Mouse (Mus musculus) kidney, embryonic 15.5 days (tissue): ENCODE data around the gene Ern1. TPM values are rescaled to one million over a fixed set of nuclear protein-coding genes. Genes with fewer than 3 reads are reported as not detected.
"Not testable (repeated sequence)": the region's sequence is repeated elsewhere in the genome, so short reads cannot be mapped to it uniquely, and the experiment has no call there.

ENCODE experiments used
- ATAC-seq: fragments of 200-750 bp; cut with Nextera tagmentation; replicated peaks from 2 replicates; pipeline ENCODE4 v1.8.0; 2017; ENCODE audit warnings: moderate TSS enrichment; ENCODE audit not compliant: low FRiP score
- H3K27ac ChIP-seq: fragments of 300-500 bp; sonication (generic); 2 replicates; pipeline ENCODE4 v1.5.1; 2015; ENCODE audit warnings: mild to moderate bottlenecking, inconsistent platforms
- H3K27me3 ChIP-seq: fragments of 300-500 bp; sonication (generic); 2 replicates; pipeline ENCODE4 v1.6.1; 2015; ENCODE audit warnings: inconsistent platforms
- H3K36me3 ChIP-seq: fragments of 300-500 bp; sonication (generic); 2 replicates; pipeline ENCODE4 v1.6.1; 2015; ENCODE audit warnings: inconsistent platforms
- H3K4me1 ChIP-seq: fragments of 300-500 bp; sonication (generic); 2 replicates; pipeline ENCODE4 v1.6.1; 2015; ENCODE audit warnings: inconsistent platforms
- H3K4me2 ChIP-seq: fragments of 300-500 bp; sonication (generic); 2 replicates; pipeline ENCODE4 v1.6.1; 2015; ENCODE audit warnings: moderate library complexity, mild to moderate bottlenecking, inconsistent platforms
- H3K4me3 ChIP-seq: fragments of 300-500 bp; sonication (generic); replicated peaks from 2 replicates; pipeline ENCODE4 v1.5.1; 2015; ENCODE audit warnings: mild to moderate bottlenecking, inconsistent platforms
- H3K9ac ChIP-seq: fragments of 300-500 bp; sonication (generic); 2 replicates; pipeline ENCODE4 v1.6.1; 2015; ENCODE audit warnings: mild to moderate bottlenecking, inconsistent platforms
- H3K9me3 ChIP-seq: fragments of 300-500 bp; sonication (generic); replicated peaks from 2 replicates; pipeline ENCODE4 v1.6.1; 2016; ENCODE audit warnings: inconsistent platforms
- WGBS: fragments of 180-500 bp; shearing (Covaris S2); methylation state at CpG from one replicate; pipeline ENCODE4 v1.1.7; 2015; ENCODE audit warnings: mixed read lengths; 5-methylcytosine and 5-hydroxymethylcytosine counted together
- polyA plus RNA-seq: library from polyadenylated mRNA; unstranded; fragments of >200 nt; fragmentation: Nextera tagmentation; extraction: Ambion mirVana; gene quantifications from 2 replicates; pipeline ENCODE4 v1.2.1, GENCODE M21; 2015

Ern1 gene
- polyA plus RNA-seq, 1 experiment from 2014 or later = 7.0 TPM

DNA sequence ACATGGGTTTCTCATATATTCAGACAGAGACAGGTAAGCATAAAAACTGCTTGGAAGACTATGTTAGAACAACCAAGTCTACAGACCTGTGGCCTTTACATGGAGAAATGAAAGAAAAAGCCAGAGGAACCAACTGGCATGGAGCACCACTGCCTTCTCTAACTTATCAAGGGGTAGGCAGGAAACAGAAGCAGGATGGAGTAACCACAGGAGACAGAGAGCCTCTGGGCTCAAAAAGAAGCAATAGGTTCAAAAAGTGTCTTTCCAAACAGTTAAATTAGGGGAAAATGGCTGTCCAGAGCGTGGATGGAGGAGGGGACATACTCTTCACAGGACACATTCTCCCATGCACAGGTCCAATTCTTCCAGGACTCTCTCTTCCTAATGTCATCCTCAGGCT, 16.0 kb downstream of the Ern1 start:
- ATAC-seq = no peak
- no peaks in the 10 kb centered on the region for H3K36me3 ChIP-seq
- no peak overlapping the region for H3K27ac ChIP-seq
- no peak overlapping the region for H3K4me2 ChIP-seq
- H3K9ac ChIP-seq = no peak overlapping the region
- peaks cover 4% of the 10 kb centered on the region; the same call in 1 of the 2 replicates for H3K4me1 ChIP-seq
- no peaks in the 10 kb centered on the region for H3K27me3 ChIP-seq
- no peak overlapping the region for H3K4me3 ChIP-seq
- WGBS = 87% methylated on average over 1 of the region's 1 CpGs
- no peaks in the 10 kb centered on the region for H3K9me3 ChIP-seq

DNA sequence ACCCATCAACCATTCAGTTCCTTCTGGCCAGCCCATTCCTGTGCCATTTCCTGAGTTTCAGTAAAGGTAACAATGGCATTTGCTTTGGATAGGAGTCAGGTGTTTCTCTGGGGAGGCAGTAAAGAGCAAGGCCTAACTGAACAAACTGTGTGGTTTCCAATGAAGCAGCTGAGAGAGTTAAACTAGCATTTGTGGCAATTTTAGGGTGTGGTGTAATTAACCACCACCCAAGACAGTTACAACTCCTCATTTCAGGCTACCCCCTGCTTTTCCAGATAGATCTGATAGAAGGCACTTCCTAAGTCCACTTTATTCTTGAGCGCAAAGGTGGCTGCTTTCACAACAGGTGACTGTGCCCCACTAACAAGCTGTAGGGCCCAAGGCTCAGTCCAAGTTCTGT, 19.1 kb downstream of the Ern1 start:
- H3K9me3 ChIP-seq = no peaks in the 10 kb centered on the region
- no peak overlapping the region for H3K4me2 ChIP-seq
- peaks cover 4% of the 10 kb centered on the region; the same call in 1 of the 2 replicates for H3K4me1 ChIP-seq
- no peaks in the 10 kb centered on the region for H3K36me3 ChIP-seq
- ATAC-seq = no peak
- no peak overlapping the region for H3K9ac ChIP-seq
- no peaks in the 10 kb centered on the region for H3K27me3 ChIP-seq
- no peak overlapping the region for H3K27ac ChIP-seq
- 97% methylated on average over 1 of the region's 1 CpGs for WGBS
- no peak overlapping the region for H3K4me3 ChIP-seq

DNA sequence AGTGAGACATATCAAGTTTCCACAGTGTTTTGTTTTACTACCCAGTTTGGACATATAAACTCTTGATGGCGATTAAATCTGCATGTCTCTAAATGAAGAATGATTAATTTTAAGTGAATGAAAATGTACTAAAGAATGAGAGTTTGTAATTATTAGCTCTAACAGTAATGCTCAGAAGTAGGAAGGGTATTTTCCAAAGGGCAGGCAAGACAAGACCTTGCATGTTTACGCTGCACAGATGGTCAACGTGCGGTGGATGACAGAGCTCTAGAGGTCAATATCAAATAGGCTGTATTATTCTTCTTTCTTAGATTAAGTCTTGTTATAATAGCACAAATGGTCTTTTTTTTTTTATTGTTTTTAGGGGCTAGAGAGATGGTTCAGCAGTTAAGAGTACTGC, 21.7 kb downstream of the Ern1 start:
- Histone ChIP-seq H3K9me3 (no peaks in the 10 kb centered on the region), H3K4me1 (no peaks in the 10 kb centered on the region; the same call in 1 of the 2 replicates), H3K36me3 (no peaks in the 10 kb centered on the region), H3K9ac (no peak overlapping the region), H3K27me3 (no peaks in the 10 kb centered on the region), H3K27ac (no peak overlapping the region), H3K4me2 (no peak overlapping the region), H3K4me3 (no peak overlapping the region)
- WGBS = 66% methylated on average over 4 of the region's 4 CpGs
- ATAC-seq = no peak

GRCm38 (mm10) chr11:106465545-106465903, 22.1 kb downstream of the Ern1 start:
- no peak overlapping the region for H3K27ac ChIP-seq
- no peaks in the 10 kb centered on the region for H3K9me3 ChIP-seq
- no peak overlapping the region for H3K9ac ChIP-seq
- H3K4me2 ChIP-seq = no peak overlapping the region
- H3K27me3 ChIP-seq = no peaks in the 10 kb centered on the region
- 87% methylated on average over 1 of the region's 1 CpGs for WGBS
- no peak overlapping the region for H3K4me3 ChIP-seq
- H3K36me3 ChIP-seq = no peaks in the 10 kb centered on the region
- no peaks in the 10 kb centered on the region; the same call in 1 of the 2 replicates for H3K4me1 ChIP-seq
- no peak for ATAC-seq

DNA sequence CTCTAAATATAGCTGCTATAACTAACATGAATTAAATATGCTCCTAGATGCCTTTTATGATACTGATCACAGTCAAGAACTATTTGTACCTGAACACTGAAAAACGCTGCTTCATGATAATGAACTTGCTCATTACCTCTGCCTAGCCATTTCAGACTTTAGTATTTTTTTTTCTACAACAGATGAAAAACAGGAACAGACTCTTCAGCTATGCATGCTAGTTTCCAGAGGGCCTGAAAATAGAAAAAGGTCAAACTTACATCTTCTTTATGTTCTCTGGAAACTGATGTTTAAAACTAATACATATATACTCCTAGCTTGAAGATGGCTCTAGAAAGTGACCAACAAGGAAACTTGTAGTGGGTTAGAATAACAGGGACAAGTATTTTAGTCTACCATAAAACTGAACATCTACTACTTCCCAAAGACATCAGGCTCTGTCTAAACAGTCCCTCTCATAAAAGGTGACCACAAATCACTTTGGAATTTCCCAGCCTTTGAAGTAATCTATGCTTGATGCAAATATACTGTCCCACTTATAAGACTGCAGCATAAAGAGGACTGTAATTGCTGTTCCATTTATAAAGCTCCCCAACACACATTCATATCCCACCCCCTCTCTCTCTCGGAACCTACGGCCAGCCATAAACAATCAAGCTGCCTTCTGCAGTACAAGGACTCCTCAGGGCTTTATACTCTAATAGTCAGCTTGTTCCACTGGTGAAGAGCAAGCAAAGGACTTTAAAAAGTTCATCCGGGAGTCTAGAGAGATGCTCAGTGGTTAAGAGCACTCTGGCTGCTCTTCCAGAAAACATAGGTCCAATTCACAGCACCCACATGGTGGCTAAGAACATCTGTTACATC, 22.7 kb downstream of the Ern1 start:
- Histone ChIP-seq H3K9ac (no peak overlapping the region), H3K27me3 (no peaks in the 10 kb centered on the region), H3K36me3 (no peaks in the 10 kb centered on the region), H3K4me1 (no peaks in the 10 kb centered on the region), H3K9me3 (no peaks in the 10 kb centered on the region), H3K27ac (no peak overlapping the region), H3K4me2 (no peak overlapping the region), H3K4me3 (no peak overlapping the region)
- 70% methylated on average over 4 of the region's 4 CpGs for WGBS
- no peak for ATAC-seq

DNA sequence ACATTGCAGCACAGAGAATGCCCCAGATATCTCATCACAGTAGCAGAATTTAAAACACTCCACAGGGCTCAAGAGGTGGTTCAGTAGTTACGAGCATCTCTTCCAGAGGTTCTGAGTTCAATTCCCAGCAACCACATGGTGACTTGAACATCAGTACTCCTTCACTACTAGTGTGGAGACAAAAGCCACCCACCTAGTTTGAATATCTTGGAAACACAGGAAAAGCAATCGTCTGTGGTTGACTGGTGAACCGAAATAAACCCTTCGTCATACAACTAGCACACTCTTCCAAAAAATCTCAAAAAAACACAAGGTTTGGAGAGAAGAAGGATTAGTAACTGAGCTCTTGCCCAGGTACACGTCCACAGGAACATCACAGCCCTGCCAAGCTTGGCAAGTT, 23.8 kb downstream of the Ern1 start:
- WGBS = 61% methylated on average over 5 of the region's 5 CpGs
- H3K4me3 ChIP-seq = no peak overlapping the region
- H3K4me1 ChIP-seq = no peaks in the 10 kb centered on the region
- no peaks in the 10 kb centered on the region for H3K36me3 ChIP-seq
- ATAC-seq = no peak
- H3K9ac ChIP-seq = no peak overlapping the region
- no peaks in the 10 kb centered on the region for H3K27me3 ChIP-seq
- no peak overlapping the region for H3K4me2 ChIP-seq
- H3K9me3 ChIP-seq = no peaks in the 10 kb centered on the region
- H3K27ac ChIP-seq = no peak overlapping the region

DNA sequence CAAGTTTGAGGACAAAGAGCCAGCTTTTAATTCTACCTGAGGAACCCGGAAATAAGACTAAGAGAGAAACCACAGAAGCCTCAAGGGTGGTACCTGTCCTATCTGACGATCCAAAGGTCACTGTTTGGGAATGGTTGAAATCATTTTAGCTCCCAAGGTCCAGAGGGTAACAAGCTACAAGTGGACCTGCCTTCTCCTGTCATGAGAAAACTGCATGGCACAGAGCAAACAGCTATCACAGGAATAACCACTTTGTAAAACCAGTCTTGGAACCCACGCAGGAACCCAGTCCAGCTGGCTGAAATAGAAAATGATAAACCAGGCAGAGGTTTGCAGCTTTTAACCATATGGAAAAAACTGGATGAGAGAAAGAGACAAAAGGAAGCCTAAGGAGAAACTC, 25.3 kb downstream of the Ern1 start:
- H3K4me2 ChIP-seq = no peak overlapping the region
- H3K9ac ChIP-seq = no peak overlapping the region
- no peak overlapping the region for H3K27ac ChIP-seq
- H3K4me1 ChIP-seq = no peaks in the 10 kb centered on the region
- no peaks in the 10 kb centered on the region for H3K36me3 ChIP-seq
- 69% methylated on average over 3 of the region's 3 CpGs for WGBS
- H3K4me3 ChIP-seq = no peak overlapping the region
- no peaks in the 10 kb centered on the region for H3K27me3 ChIP-seq
- no peak for ATAC-seq
- H3K9me3 ChIP-seq = no peaks in the 10 kb centered on the region

GRCm38 (mm10) chr11:106461145-106461932, 26.3 kb downstream of the Ern1 start:
- WGBS = 84% methylated on average over 5 of the region's 5 CpGs
- H3K9ac ChIP-seq = no peak overlapping the region

GRCm38 (mm10) chr11:106460671-106461070, 27.0 kb downstream of the Ern1 start:
- Histone ChIP-seq H3K27ac (no peak overlapping the region), H3K9me3 (no peaks in the 10 kb centered on the region), H3K4me2 (no peak overlapping the region), H3K36me3 (no peaks in the 10 kb centered on the region), H3K4me3 (no peak overlapping the region), H3K27me3 (no peaks in the 10 kb centered on the region), H3K9ac (no peak overlapping the region), H3K4me1 (no peaks in the 10 kb centered on the region)
- no peak for ATAC-seq
- WGBS = 87% methylated on average over 1 of the region's 1 CpGs

More at GRCm38 (mm10) chr11:106461145-106461932, 26.3 kb downstream of the Ern1 start:
- no peak overlapping the region for H3K4me2 ChIP-seq
- H3K27me3 ChIP-seq = no peaks in the 10 kb centered on the region
- ATAC-seq = no peak
- H3K9me3 ChIP-seq = no peaks in the 10 kb centered on the region
- no peak overlapping the region for H3K4me3 ChIP-seq
- H3K36me3 ChIP-seq = no peaks in the 10 kb centered on the region
- no peaks in the 10 kb centered on the region for H3K4me1 ChIP-seq
- no peak overlapping the region for H3K27ac ChIP-seq

GRCm38 (mm10) chr11:106458540-106458939, 29.1 kb downstream of the Ern1 start:
- no peak overlapping the region for H3K4me3 ChIP-seq

DNA sequence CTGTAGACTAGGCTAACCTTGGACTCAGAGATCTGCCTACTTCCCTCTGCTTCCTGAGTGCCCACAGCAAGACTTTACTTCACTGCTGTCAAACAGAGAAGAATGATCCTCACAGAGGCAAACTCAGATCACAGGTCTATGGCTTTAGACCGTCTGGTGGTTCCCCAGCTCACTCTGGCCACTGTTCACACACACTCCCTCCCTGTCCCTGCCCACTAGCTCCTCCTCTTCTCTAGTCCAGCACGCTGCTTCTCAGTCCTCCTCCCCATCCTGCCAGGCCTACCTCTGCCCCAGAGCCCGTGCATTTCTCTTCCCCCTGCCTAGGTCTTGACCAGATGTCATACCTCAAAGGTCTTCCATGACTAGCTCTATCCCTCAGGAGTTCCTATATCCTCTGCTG, 44.0 kb downstream of the Ern1 start:
- Histone ChIP-seq H3K9me3 (no peaks in the 10 kb centered on the region), H3K9ac (no peak overlapping the region), H3K27ac (no peak overlapping the region), H3K4me3 (no peak overlapping the region), H3K4me2 (no peak overlapping the region), H3K36me3 (no peaks in the 10 kb centered on the region), H3K4me1 (0 out of 2 replicates have a peak, but pooled peaks cover 5% of the 10 kb centered on the region), H3K27me3 (no peaks in the 10 kb centered on the region)
- 30% methylated on average over 3 of the region's 3 CpGs for WGBS
- ATAC-seq = no peak

More at GRCm38 (mm10) chr11:106458540-106458939, 29.1 kb downstream of the Ern1 start:
- H3K9me3 ChIP-seq = no peaks in the 10 kb centered on the region
- no peak overlapping the region for H3K9ac ChIP-seq
- no peaks in the 10 kb centered on the region for H3K4me1 ChIP-seq
- no peak overlapping the region for H3K27ac ChIP-seq
- H3K36me3 ChIP-seq = no peaks in the 10 kb centered on the region
- H3K4me2 ChIP-seq = no peak overlapping the region
- WGBS = 92% methylated on average over 4 of the region's 4 CpGs
- no peak for ATAC-seq
- H3K27me3 ChIP-seq = no peaks in the 10 kb centered on the region

DNA sequence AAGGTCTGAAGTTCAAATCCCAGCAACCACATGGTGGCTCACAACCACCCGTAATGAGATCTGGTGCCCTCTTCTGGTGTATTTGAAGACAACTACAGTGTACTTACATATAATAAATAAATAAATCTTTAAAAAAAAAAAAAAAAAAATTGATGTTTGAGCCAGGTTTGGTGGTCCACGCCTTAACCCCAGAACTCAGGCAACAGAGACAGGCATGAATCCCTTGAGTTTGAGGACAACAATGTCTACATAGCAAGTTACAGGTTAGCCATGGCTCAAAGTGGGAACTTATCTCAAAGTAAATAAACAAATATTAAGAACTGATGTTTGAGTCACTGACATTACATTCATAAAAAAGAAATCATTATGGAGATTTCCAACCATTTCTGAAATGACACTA, 45.1 kb downstream of the Ern1 start:
- not testable (repeated sequence) for H3K9ac ChIP-seq

More for the DNA sequence above, 45.1 kb downstream of the Ern1 start:
- H3K4me1 ChIP-seq, H3K36me3 ChIP-seq, H3K4me2 ChIP-seq, H3K27ac ChIP-seq, ATAC-seq, H3K9me3 ChIP-seq, H3K4me3 ChIP-seq, H3K27me3 ChIP-seq: not testable (repeated sequence)
- 94% methylated on average over 2 of the region's 2 CpGs for WGBS
